Mouse (Mus musculus) liver (tissue): Measurements from ENCODE around the gene Myzap.
A peak's percentile ranks its signal among the peaks of the same experiment; 100 is the strongest.
"Not testable (repeated sequence)": the region's sequence is repeated elsewhere in the genome, so short reads cannot be mapped to it uniquely, and the experiment has no call there.

Source experiments
- DNase-seq: peaks from one replicate; pipeline ENCODE4 v3.0.0-alpha.2; 2020; ENCODE audit warnings: mixed read lengths

Myzap gene

GRCm38 (mm10) chr9:71540739-71541138 lies 51.4 kb downstream of the Myzap start:
- DNase-seq, result no peak

- no peak for DNase-seq
These were observed 56.4 kb downstream of the Myzap start for GRCm38 (mm10) chr9:71535730-71536129.

- no peak for DNase-seq
These were observed 57.1 kb downstream of the Myzap start for GRCm38 (mm10) chr9:71535036-71535435.

- DNase-seq, result no peak
These were observed 62.2 kb downstream of the Myzap start for GRCm38 (mm10) chr9:71529960-71530359.

GRCm38 (mm10) chr9:71527438-71527837 lies 64.7 kb downstream of the Myzap start:
- DNase-seq, result no peak

GRCm38 (mm10) chr9:71523901-71524300 lies 68.3 kb downstream of the Myzap start:
- no peak for DNase-seq

- DNase-seq, result no peak
These were observed 72.3 kb downstream of the Myzap start for GRCm38 (mm10) chr9:71519836-71520235.

GRCm38 (mm10) chr9:71517487-71517886 lies 74.7 kb downstream of the Myzap start:
- no peak for DNase-seq

- no peak for DNase-seq
These were observed 76.3 kb downstream of the Myzap start for GRCm38 (mm10) chr9:71515862-71516261.

- DNase-seq, result no peak
These were observed 78.6 kb downstream of the Myzap start for GRCm38 (mm10) chr9:71513566-71513965.

GRCm38 (mm10) chr9:71512899-71513298 lies 79.3 kb downstream of the Myzap start:
- DNase-seq, result no peak

- DNase-seq, result no peak
These were observed 93.6 kb downstream of the Myzap start for GRCm38 (mm10) chr9:71498391-71499182.

GRCm38 (mm10) chr9:71496637-71497036 lies 95.5 kb downstream of the Myzap start:
- DNase-seq, result no peak

- no peak for DNase-seq
These were observed 98.4 kb downstream of the Myzap start for GRCm38 (mm10) chr9:71493771-71494170.

GRCm38 (mm10) chr9:71492296-71493025 lies 99.7 kb downstream of the Myzap start:
- DNase-seq, result no peak

GRCm38 (mm10) chr9:71490076-71490475 lies 102.1 kb downstream of the Myzap start:
- no peak for DNase-seq

GRCm38 (mm10) chr9:71486127-71486526 lies 106.0 kb downstream of the Myzap start:
- DNase-seq, result no peak

- DNase-seq, result peak; percentile 91
These were observed 106.6 kb downstream of the Myzap start, which contains the start of gene Polr2m for GRCm38 (mm10) chr9:71485475-71486094. TSS of gene Polr2m (minus strand) at chr9:71485935.

- no peak for DNase-seq
These were observed 107.2 kb downstream of the Myzap start for GRCm38 (mm10) chr9:71484871-71485474.

- DNase-seq, result not testable (repeated sequence)
These were observed 108.3 kb downstream of the Myzap start for GRCm38 (mm10) chr9:71483872-71484271.

GRCm38 (mm10) chr9:71480305-71480704 lies 111.9 kb downstream of the Myzap start:
- no peak for DNase-seq

- no peak for DNase-seq
These were observed 112.7 kb downstream of the Myzap start for GRCm38 (mm10) chr9:71479413-71479812.

GRCm38 (mm10) chr9:71478596-71478995 lies 113.6 kb downstream of the Myzap start:
- no peak for DNase-seq
